Mouse (Mus musculus): Measurements from ENCODE around the gene Prss41.
A peak's percentile ranks its signal among the peaks of the same experiment; 100 is the strongest.
"Not testable (repeated sequence)": the region's sequence is repeated elsewhere in the genome, so short reads cannot be mapped to it uniquely, and the experiment has no call there.

The Prss41 gene

GRCm38 (mm10) chr17:23843812-23844273 lies at the start of gene Prss41, which contains the start of gene Prss32:
Gene Prss41 (minus strand): TSS chr17:23844172.
Gene Prss32 (plus strand): TSS chr17:23843855.
- DNase-seq (ENCODE audit: low spot score in 2 of 2) = no peak

- not testable (repeated sequence) for DNase-seq (ENCODE audit: low spot score in 2 of 2)
These were observed 36.6 kb upstream of the Prss41 start, which contains the start of the genes Dcpp1 and Dcpp2 for GRCm38 (mm10) chr17:23880576-23880975. Gene Dcpp1 (plus strand): TSS chr17:23880876. Gene Dcpp2 (plus strand): TSS chr17:23880880.

DNA sequence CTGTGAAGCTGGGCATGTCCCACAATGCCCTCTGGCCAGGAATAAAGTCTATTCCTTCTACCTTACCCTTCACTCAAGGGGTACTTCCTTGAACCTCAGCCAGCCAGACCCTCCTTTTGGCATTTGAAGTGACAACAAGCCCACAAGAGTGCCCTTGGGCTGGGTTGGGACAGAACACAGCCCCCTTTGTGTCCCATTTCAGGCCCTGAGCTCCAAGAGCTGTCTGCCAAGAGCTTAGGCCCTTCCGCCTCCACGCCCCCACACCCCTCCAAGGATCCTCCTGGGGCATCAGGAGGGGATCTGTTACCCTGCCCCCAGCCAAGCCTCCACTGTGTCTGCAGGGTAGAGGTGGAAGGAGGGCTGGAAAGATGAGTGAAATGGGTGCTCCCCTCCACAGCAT lies 33.2 kb upstream of the Prss41 start:
- DNase-seq (ENCODE audit: low spot score in 2 of 2) = no peak

DNA sequence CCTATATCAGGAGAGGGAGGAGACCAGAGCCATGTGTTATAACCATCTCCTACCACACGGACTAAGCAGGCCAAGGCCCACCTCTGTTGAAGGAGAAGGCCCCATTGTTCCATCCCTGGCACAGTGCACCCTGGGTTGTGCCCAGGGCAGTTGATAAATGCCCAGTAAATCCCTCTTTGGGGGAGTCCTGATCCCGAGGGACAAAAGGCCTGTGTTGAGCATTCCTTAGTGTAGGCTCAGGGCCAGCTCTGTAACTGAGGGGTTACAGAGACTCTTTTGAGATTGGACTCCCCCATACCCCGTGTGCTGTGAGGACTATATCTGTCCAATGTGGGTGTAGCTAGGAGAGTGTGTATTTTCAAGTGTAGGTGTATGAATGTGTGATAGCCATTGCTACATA lies 32.8 kb upstream of the Prss41 start:
- DNase-seq (ENCODE audit: low spot score in 2 of 2) = no peak

- DNase-seq (ENCODE audit: low spot score in 2 of 2) = peak in 1 of 2 experiments; percentile 58
These were observed 30.2 kb upstream of the Prss41 start for GRCm38 (mm10) chr17:23873884-23874856.

GRCm38 (mm10) chr17:23868513-23868912 lies 24.5 kb upstream of the Prss41 start:
- DNase-seq (ENCODE audit: low spot score in 2 of 2) = no peak

DNA sequence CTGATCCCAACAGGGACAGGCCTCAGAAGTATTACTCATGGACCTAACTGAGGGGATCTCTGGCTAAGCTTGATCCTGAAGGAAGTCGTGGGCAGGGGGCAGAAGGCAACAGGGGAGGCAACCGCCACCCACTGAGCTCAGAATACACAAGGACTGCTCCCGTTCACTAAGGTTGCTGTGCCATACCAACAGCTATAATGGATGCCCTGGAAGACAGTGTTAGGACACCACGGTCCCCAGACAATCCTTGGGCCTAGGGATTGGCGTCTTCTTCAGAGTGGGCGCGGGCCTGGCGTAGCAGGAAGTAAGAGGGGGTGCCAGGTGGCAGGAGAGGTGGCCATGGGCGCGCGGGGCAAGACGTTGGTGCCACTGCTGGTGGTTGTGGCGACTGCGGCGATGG lies 23.8 kb upstream of the Prss41 start, which contains the start of gene Prss21:
TSS of gene Prss21 (plus strand) at position 301 of the 400 bp plus-strand sequence.
- DNase-seq (ENCODE audit: low spot score in 2 of 2) = no peak

DNA sequence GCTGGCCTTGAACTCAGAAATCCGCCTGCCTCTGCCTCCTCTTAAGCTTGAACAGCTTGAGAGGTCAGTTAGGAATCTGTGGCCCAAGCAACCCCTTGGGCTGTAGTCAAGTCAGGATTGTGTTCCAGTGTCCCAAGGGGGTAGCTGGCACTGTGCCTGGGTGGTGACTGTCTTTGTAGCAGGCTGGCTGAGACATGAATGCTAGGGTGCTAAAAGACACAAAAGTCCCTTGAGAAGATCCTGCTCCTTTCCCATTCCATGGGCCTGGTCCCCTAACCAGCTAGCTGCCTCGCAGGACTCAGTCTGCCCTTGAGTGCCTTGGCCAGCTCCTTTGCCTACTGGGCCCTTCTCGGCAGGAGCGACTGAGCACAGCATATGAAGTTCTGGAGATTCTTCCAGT lies 19.0 kb upstream of the Prss41 start:
- no peak for DNase-seq (ENCODE audit: low spot score in 2 of 2)

DNA sequence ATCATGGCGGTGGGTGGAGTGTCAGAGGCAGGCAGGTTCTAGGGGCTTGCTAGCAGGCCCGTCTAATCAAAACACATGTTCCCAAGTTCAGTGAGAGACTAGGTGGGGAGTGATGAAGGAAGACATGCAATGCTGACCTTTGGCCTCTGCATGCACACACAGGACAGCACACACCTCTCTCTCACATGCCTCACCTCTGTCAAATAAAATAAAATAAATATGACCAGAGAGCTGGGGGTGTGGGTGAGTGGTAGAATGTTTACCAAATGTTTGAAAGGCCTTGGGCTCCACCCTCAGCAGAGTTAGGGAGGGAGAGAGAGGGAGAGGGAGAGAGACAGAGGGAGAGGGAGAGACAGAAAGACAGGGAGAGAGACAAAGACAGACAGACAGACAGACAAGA lies 13.9 kb upstream of the Prss41 start:
- DNase-seq (ENCODE audit: low spot score in 2 of 2) = peak in 1 of 2 experiments; percentile 30

GRCm38 (mm10) chr17:23857193-23857592 lies 13.2 kb upstream of the Prss41 start:
- DNase-seq (ENCODE audit: low spot score in 2 of 2) = no peak

DNA sequence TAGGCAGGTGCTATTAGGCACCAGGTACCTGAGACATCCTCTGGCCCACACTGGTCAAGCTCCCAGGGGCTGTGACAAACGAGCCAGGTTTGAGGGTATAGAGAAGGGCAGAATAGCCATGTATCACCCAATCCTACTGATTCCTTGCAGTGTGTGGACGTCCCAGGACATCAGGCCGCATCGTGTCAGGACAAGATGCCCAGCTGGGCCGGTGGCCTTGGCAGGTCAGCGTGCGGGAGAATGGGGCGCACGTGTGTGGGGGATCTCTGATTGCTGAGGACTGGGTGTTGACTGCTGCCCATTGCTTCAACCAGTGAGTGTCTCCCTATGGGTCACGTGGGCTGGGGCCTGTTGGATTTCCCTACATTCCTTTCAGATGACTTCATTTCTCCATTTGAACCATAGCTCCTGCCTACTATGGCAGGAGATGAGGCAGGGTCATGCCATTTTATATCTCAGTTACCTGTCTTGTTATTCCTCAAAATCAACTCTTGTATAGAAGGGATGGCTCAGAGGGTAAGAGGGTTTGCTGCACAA lies 10.3 kb upstream of the Prss41 start:
- DNase-seq (ENCODE audit: low spot score in 2 of 2) = no peak

GRCm38 (mm10) chr17:23853292-23853691 lies 9.3 kb upstream of the Prss41 start:
- DNase-seq (ENCODE audit: low spot score in 2 of 2) = no peak

DNA sequence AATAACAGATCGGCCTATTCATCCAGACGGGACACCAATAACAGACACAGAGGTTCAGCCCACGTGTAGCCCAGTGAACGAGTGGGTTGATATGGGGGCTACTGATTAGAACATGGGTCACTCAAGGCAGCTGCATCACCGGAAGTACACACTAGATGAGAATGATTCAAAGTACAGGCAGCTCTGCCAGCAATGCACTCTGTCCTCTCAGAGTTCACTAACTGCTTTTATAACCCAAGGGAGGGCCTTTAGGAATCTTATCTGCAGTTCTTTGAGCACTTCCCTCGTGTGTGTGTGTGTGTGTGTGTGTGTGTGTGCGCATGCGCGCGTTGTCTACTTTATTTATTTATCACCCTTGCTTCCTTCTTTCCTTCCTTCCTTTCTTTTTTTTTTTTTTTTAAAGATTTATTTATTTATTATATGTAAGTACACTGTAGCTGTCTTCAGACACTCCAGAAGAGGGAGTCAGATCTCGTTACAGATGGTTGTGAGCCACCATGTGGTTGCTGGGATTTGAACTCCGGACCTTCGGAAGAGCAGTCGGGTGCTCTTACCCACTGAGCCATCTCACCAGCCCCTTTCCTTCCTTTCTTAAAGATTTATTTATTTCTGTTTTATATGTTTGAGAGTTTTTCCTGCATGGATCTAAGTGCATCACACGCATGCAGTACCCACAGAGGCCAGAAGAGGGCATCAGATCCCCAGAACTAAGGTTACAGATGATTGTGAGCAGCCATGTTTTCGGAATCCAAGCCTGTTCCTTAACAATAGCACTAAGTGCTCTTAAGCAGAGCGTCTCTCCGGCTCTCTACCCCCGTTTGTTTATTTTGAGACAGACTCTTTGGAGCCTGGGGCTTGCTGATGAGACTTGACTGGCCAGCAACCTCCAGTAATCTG lies 7.1 kb upstream of the Prss41 start:
- peak in 1 of 2 experiments; percentile 52 for DNase-seq (ENCODE audit: low spot score in 2 of 2)

DNA sequence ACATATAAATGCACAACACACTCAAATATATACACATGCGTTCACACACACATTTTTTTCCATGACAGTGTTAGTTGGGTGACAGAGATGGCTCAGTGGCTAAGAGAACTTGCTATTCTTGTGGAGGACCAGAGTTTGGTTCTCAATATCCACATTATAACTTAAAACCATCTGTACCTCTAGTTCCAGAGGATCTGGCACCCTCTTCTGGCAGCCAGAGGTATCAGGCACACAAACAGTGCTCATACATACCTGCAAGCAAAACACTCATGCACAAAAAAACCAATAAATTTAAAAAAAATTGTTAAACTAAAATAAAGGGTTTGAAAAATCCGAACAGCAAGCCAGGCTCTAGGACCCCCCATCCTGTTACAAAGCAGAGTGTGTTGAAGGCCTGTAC lies 6.1 kb upstream of the Prss41 start:
- DNase-seq (ENCODE audit: low spot score in 2 of 2) = no peak

DNA sequence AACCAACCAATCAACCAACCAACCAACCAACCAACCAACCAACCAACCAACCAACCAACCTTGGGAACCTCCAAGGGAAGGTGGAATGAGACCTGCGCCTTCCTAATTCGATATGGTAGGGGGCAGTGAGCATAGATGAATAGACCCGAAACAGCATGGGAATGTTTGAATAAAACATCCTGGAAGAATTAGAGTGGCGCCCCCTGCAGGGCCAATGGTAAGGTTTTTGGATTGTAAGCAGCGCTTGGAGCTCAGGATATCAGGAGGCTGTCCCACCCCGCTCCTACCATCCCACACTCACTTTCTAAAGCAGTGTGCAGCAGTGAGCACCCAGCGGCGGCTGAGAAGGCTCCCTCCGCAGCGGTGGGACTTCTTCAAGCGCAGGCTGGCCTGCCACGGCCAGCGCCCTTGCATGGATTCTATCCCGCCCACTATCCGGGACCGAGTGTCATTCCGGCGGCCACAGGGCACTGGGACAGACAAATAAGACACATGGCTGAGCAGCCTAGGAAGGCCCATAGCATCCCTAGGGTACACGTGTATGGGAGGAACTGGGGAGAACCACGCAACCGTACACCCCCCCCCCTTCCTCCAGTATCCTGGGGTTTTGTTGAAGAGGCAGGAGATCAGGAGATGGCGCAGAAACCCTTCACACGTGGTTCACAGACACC lies 696 bp downstream of the Prss41 start:
- DNase-seq (ENCODE audit: low spot score in 2 of 2) = no peak

DNA sequence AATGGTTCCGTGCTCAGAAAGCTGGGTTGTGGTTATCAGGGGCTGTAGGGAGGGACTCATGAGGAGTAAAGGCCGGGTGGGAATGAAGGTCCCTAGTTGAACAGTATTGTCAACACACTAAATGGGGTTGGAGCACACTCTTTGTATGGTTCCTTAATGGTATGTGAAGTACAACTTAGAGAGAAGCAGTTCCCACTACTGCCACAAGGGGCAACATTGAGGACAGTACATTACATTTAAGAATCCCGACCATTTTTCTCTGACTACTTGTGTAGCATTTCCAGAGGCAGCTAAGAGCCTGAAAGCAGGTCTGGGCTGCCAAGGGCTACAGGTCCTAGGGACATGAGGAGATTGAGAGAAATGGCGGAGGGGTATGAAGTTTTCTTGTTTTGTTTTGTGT lies 2.8 kb downstream of the Prss41 start:
- DNase-seq (ENCODE audit: low spot score in 2 of 2) = no peak

DNA sequence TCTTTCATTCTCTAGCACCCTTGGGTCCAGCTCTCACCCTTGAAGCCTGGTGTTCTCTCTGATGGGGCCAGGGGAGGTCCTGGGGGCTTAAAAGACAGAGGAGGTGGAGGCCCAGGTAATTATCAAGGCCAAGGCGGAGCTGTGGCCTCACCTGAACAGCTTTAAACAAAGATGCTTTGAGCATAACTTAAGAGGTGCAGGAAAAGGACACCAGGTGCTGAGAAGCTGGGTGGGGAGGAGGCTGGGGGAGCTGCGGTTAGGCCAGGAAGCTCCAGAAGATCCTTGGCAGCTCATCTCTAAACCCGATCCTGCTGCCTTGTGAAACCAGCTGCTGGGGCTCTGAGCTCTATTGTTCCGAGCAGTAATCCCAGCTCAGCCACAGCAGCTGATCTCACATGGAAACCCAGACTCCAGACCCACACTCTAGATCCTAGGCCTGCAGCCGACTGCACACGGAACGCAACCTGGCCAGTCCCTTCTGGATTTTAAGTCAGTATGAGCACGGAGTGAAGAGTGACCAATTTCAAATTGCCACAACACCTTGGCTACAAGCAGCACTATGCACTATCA lies 7.9 kb downstream of the Prss41 start, which contains the start of gene Prss33:
TSS of gene Prss33 (minus strand) at position 51 of the 570 bp plus-strand sequence.
- no peak for DNase-seq (ENCODE audit: low spot score in 2 of 2)

DNA sequence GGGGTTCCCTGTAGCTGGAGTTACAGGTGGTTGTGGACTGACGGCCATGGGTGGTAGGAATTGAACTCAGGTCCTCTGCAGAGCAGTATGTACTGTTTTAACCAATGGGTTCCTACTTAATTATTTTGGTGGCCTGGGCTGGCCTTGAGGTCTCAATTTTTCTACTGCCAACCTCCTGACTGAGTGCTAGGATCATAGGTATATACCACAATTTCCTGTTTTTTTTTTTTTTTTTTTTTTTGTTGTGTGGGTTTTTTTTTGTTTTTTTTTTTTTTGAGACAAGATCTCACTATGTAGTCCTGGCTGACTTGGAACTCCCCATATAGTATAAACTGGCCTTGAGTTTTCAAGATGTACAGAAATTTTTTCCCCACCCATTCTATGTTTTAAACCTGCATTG lies 12.8 kb downstream of the Prss41 start:
- no peak for DNase-seq (ENCODE audit: low spot score in 2 of 2)

GRCm38 (mm10) chr17:23829064-23829619 lies 14.8 kb downstream of the Prss41 start, which contains the start of gene Elob:
Gene Elob (minus strand): TSS chr17:23829136.
- DNase-seq (ENCODE audit: low spot score in 2 of 2) = peak; percentile 68 to 73
